10 mouse cellular contexts compared by ENCODE assay signal in genomic region chr2:31119795-31120194, GRCm38 (mm10). TPM values are rescaled to one million over a fixed set of nuclear protein-coding genes. Genes with fewer than 3 reads are reported as not detected.
DNase-seq lines count a peak whose midpoint lies in the region; ATAC-seq lines count a peak whose summit lies in the region.
"Had no signal": no experiment of that assay in that cellular context is flagged by ENCODE, and none has a peak within 500 bp of the region (broad histone marks: within the 10 kb centered on the region; RNA-seq: fewer than 3 reads in every experiment).

No protein-coding gene starts in this region.

- 74% methylated on average over 13 of the region's 13 CpGs for WGBS in liver, embryonic 11.5 days
- 43% methylated on average over 13 of the region's 13 CpGs for WGBS in hindbrain, embryonic 16.5 days
- 53% methylated on average over 13 of the region's 13 CpGs for WGBS in midbrain, embryonic 16.5 days

- no peak overlapping the region for H3K4me2 ChIP-seq in liver, embryonic 11.5 days
- no peak overlapping the region for H3K4me2 ChIP-seq in hindbrain, embryonic 16.5 days (ENCODE audit: low read length)
- no peak overlapping the region for H3K4me2 ChIP-seq in midbrain, embryonic 16.5 days (ENCODE audit: low read length)
- H3K4me2 ChIP-seq: lung, embryonic 15.5 days had no signal

- 0 out of 2 replicates have a peak overlapping the region, but pooled peaks have one; percentile 13 for H3K27ac ChIP-seq in liver, embryonic 11.5 days (ENCODE audit: low read depth, low read length)
- H3K27ac ChIP-seq in hindbrain, embryonic 16.5 days (ENCODE audit: low read depth, low read length): peak overlapping the region; percentile 46; the same call in 1 of the 2 replicates
- H3K27ac ChIP-seq in midbrain, embryonic 16.5 days (ENCODE audit: low read length): peak overlapping the region; percentile 62; the same call in 1 of the 2 replicates
- H3K27ac ChIP-seq: lung, embryonic 15.5 days had no signal

- ATAC-seq in liver, embryonic 11.5 days (replicated peaks; ENCODE audit: low FRiP score): no peak
- peak; percentile 71; the same call in 1 of the 2 replicates for ATAC-seq in frontal cortex, adult (ENCODE audit: low TSS enrichment)
- peak; percentile 89 for ATAC-seq in hindbrain, embryonic 16.5 days
- peak; percentile 60; the same call in 1 of the 2 replicates for ATAC-seq in midbrain, embryonic 16.5 days

- peaks cover 39% of the 10 kb centered on the region for H3K4me1 ChIP-seq in liver, embryonic 11.5 days (replicated peaks; ENCODE audit: control insufficient read depth, insufficient read depth, low read length)
- H3K4me1 ChIP-seq in hindbrain, embryonic 16.5 days (ENCODE audit: control insufficient read depth, insufficient read depth, low read depth, low read length): peaks cover 2% of the 10 kb centered on the region; the same call in 1 of the 2 replicates
- H3K4me1 ChIP-seq in midbrain, embryonic 16.5 days (ENCODE audit: control insufficient read depth, insufficient read depth, low read length): peaks cover 2% of the 10 kb centered on the region; the same call in 1 of the 2 replicates

- DNase-seq in liver, embryonic 11.5 days (ENCODE audit: low spot score): no peak
- no peak for DNase-seq in liver
- no peak for DNase-seq in urinary bladder, postnatal 14 days (ENCODE audit: low spot score)
- no peak for DNase-seq in spleen, adult 18-20 months
- no peak for DNase-seq in thymus, postnatal 14 days

- H3K4me3 ChIP-seq in liver, embryonic 11.5 days (ENCODE audit: low read depth, low read length): no peak overlapping the region
- no peak overlapping the region for H3K4me3 ChIP-seq in hindbrain, embryonic 16.5 days (ENCODE audit: low read length)
- no peak overlapping the region for H3K4me3 ChIP-seq in midbrain, embryonic 16.5 days (ENCODE audit: low read depth, low read length)
- H3K4me3 ChIP-seq: erythroblast, embryonic 14.5 days; lung, embryonic 15.5 days had no signal

- H3K27me3 ChIP-seq in liver, embryonic 11.5 days (replicated peaks; ENCODE audit: control insufficient read depth, insufficient read depth, low read length): no peaks in the 10 kb centered on the region
- H3K27me3 ChIP-seq in hindbrain, embryonic 16.5 days (replicated peaks; ENCODE audit: control insufficient read depth, insufficient read depth, low read length): no peaks in the 10 kb centered on the region
- no peaks in the 10 kb centered on the region for H3K27me3 ChIP-seq in midbrain, embryonic 16.5 days (ENCODE audit: control insufficient read depth, insufficient read depth, low read depth, low read length)
- H3K27me3 ChIP-seq: lung, embryonic 15.5 days had no signal

- 0 out of 2 replicates have a peak overlapping the region, but pooled peaks have one; percentile 12 for H3K9ac ChIP-seq in liver, embryonic 11.5 days (ENCODE audit: low read depth, low read length)
- no peak overlapping the region for H3K9ac ChIP-seq in hindbrain, embryonic 16.5 days (ENCODE audit: low read depth, low read length)
- no peak overlapping the region for H3K9ac ChIP-seq in midbrain, embryonic 16.5 days (ENCODE audit: low read depth, low read length)
- H3K9ac ChIP-seq: lung, embryonic 15.5 days had no signal

- no peaks in the 10 kb centered on the region for H3K36me3 ChIP-seq in liver, embryonic 11.5 days (ENCODE audit: control insufficient read depth, insufficient read depth, low read length)
- H3K36me3 ChIP-seq in hindbrain, embryonic 16.5 days (ENCODE audit: control insufficient read depth, insufficient read depth, low read length): no peaks in the 10 kb centered on the region
- no peaks in the 10 kb centered on the region for H3K36me3 ChIP-seq in midbrain, embryonic 16.5 days (ENCODE audit: control insufficient read depth, insufficient read depth, low read length)
- H3K36me3 ChIP-seq: lung, embryonic 15.5 days had no signal

- no peaks in the 10 kb centered on the region for H3K9me3 ChIP-seq in liver, embryonic 11.5 days (ENCODE audit: control insufficient read depth, low read length)
- no peaks in the 10 kb centered on the region for H3K9me3 ChIP-seq in hindbrain, embryonic 16.5 days (ENCODE audit: control insufficient read depth, low read length)
- no peaks in the 10 kb centered on the region for H3K9me3 ChIP-seq in midbrain, embryonic 16.5 days (replicated peaks; ENCODE audit: control insufficient read depth, low read length, poor library complexity, severe bottlenecking)
- H3K9me3 ChIP-seq: lung, embryonic 15.5 days had no signal

RNA-seq across cellular contexts. Expression of gene Fnbp1, which starts 22.0 kb away (rescaled TPM):
- 19.3 and 20.6 TPM in 2 replicates for polyA plus RNA-seq in liver, embryonic 11.5 days (2014; fragmentation: Nextera tagmentation; extraction: Ambion mirVana)
- polyA plus RNA-seq in hindbrain, embryonic 16.5 days (2015; fragmentation: Nextera tagmentation; extraction: Ambion mirVana): 35.8 and 36.7 TPM in 2 replicates
- polyA plus RNA-seq in midbrain, embryonic 16.5 days (2015; fragmentation: Nextera tagmentation; extraction: Ambion mirVana): 31.5 and 33.2 TPM in 2 replicates

RNA-seq across cellular contexts. Expression of gene Gpr107, which starts 32.3 kb away (rescaled TPM):
- 17.3 and 21.5 TPM in 2 replicates for polyA plus RNA-seq in liver, embryonic 11.5 days (2014; fragmentation: Nextera tagmentation; extraction: Ambion mirVana)
- polyA plus RNA-seq in hindbrain, embryonic 16.5 days (2015; fragmentation: Nextera tagmentation; extraction: Ambion mirVana): 34.4 and 37.3 TPM in 2 replicates
- polyA plus RNA-seq in midbrain, embryonic 16.5 days (2015; fragmentation: Nextera tagmentation; extraction: Ambion mirVana): 34.9 and 43.6 TPM in 2 replicates
